Mouse (Mus musculus) G1E (cell line): Measurements from ENCODE around the gene Dbn1.

Experiments
- CTCF ChIP-seq: IDR thresholded peaks from 2 replicates; pipeline ENCODE4 v1.5.1; 2012; ENCODE audit warnings: low read depth, low read length, inconsistent platforms, mixed read lengths
- GATA1 ChIP-seq: IDR thresholded peaks from 2 replicates; pipeline ENCODE4 v1.6.1; 2012; ENCODE audit warnings: borderline replicate concordance, low read length, inconsistent platforms, mixed read lengths
- POLR2AphosphoS5 ChIP-seq: IDR thresholded peaks from 2 replicates; pipeline ENCODE4 v1.6.1; 2012; ENCODE audit warnings: low read depth, low read length, inconsistent platforms; ENCODE audit not compliant: insufficient replicate concordance

DNA sequence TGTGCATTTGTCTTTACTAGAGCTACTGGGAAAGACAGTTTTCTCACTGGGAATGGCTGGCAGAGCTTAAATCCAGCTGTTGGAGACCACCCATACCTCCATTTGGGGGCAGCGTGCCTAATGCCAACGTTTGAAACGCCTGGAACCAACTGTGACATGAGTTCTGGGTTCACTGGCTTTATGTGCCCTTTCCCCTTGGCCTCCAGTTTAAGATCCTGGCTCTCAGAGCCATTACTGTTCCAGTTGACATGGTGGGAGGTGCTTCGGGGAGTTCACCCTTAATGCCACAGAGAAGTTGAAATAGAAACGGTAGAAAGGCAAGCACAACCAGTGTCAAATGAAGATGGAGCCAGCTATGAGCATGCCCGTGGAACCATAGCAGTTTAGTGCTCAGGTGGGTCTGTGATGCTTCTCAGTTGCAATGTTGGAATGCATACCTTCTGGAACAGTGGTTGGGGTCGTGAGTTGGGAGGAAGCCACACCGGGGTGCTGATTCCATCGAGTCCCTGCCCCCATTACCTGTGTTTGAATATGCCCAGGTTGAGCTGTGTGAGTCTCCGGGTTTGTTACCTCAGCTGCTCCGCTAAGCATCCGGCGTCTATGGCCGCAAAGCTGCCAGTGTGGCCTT lies 24.4 kb downstream of the Dbn1 start:
- no peak for TF ChIP-seq GATA1
- no peak for TF ChIP-seq CTCF
- TF ChIP-seq POLR2AphosphoS5, result no peak
